Mouse (Mus musculus): ENCODE data around the gene Gamt.

DNA sequence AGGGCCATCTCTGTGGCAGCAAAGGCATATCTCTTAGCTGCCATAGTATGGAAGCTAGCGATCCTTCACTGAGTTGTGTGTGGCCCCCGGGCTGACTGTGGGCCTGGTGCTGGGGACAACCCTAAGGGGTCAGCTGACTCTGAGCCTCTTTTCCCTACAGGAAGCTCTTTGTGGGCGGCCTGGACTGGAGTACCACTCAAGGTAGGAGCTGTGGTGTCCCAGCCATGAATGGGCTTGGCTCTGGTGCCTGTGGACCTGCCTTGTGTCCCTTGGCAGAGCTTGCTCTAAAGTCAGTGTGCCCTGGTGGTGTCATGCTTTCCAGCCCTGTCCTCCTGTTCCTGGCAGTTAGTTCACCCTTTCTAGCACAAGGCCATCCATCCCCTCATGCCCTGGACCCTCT lies 13.0 kb upstream of the Gamt start:
- TF ChIP-seq CTCF (conservative IDR thresholded peaks at IDR 0.05; ENCODE audit: low read length) (no peak), NANOG (IDR thresholded peaks at IDR 0.05; ENCODE audit: borderline replicate concordance, low read length) (no peak), POU5F1 (IDR thresholded peaks at IDR 0.05; ENCODE audit: borderline replicate concordance, low read length) (no peak)

All from E14TG2a.4 (cell line).